Mouse (Mus musculus): ENCODE data around the gene St6gal1.

DNA sequence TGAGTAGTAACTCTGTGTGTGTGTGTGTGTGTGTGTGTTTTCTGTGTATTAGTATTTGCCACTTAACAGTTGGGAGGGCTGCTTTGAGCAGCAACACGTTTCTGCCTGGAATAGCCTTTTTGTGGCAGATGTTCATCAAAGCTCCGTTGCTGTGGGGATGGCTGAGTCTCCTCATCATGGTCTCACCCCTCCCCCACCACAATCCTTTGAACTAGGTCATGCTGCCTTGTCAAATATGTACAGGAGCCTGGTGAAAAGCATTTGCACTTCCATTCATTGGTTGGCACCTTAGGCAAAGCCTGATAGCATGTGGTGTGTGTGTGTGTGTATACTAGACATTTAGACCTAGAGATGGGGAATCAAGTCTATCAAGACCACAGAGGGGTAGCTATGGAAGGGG, 126.3 kb downstream of the St6gal1 start:
- TF ChIP-seq MYOG (IDR thresholded peaks at IDR 0.05; ENCODE audit: control insufficient read depth in 1 of 3, insufficient read depth in 1 of 3, insufficient read length in 2 of 3, low read depth in 2 of 3) = no peak
- TF ChIP-seq USF1 (IDR thresholded peaks at IDR 0.05; ENCODE audit: low read depth) = no peak
- no peak for TF ChIP-seq CEBPB (IDR thresholded peaks at IDR 0.05; ENCODE audit: insufficient read depth, poor library complexity, severe bottlenecking)
- TF ChIP-seq POLR2A (IDR thresholded peaks at IDR 0.05; ENCODE audit: insufficient read length, low read depth) = no peak
- no peak for TF ChIP-seq TCF12 (IDR thresholded peaks at IDR 0.05; ENCODE audit: insufficient read depth, poor library complexity, severe bottlenecking)
- TF ChIP-seq MAX (IDR thresholded peaks at IDR 0.05; ENCODE audit: low read depth) = no peak
- no peak for TF ChIP-seq POLR2AphosphoS2 (IDR thresholded peaks at IDR 0.05; ENCODE audit: insufficient read length, low read depth)
- no peak for TF ChIP-seq E2F4 (IDR thresholded peaks at IDR 0.05; ENCODE audit: insufficient read depth)
- no peak for TF ChIP-seq MYOD1 (IDR thresholded peaks at IDR 0.05; ENCODE audit: control insufficient read depth in 1 of 3, insufficient read length in 2 of 3, low read depth in 2 of 3)
